ENCODE assay signal across 8 mouse cellular contexts in genomic region chr2:35622261-35623103, GRCm38 (mm10).
DNase-seq lines count a peak whose midpoint lies in the region; ATAC-seq and TF ChIP-seq lines count a peak whose summit lies in the region.

No protein-coding gene starts in this region.

- H3K36me3 ChIP-seq in embryonic facial prominence, embryonic 10.5 days (replicated peaks): peaks cover 25% of the 10 kb centered on the region
- peaks cover 4% of the 10 kb centered on the region; the same call in 1 of the 2 replicates for H3K36me3 ChIP-seq in intestine, embryonic 16.5 days (ENCODE audit: control insufficient read depth, insufficient read depth, low read length)
- H3K36me3 ChIP-seq in neural tube, embryonic 12.5 days: no peaks in the 10 kb centered on the region

- H3K4me2 ChIP-seq in intestine, embryonic 16.5 days (ENCODE audit: low read depth, low read length): peak overlapping the region; percentile 69
- peak overlapping the region; percentile 87 for H3K4me2 ChIP-seq in neural tube, embryonic 12.5 days (replicated peaks)

- WGBS in embryonic facial prominence, embryonic 10.5 days: 2% methylated on average over 20 of the region's 20 CpGs
- 3% methylated on average over 20 of the region's 20 CpGs for WGBS in intestine, embryonic 16.5 days
- WGBS in neural tube, embryonic 12.5 days: 3% methylated on average over 20 of the region's 20 CpGs

- H3K4me1 ChIP-seq in embryonic facial prominence, embryonic 10.5 days: peaks cover 98% of the 10 kb centered on the region
- peaks cover 87% of the 10 kb centered on the region for H3K4me1 ChIP-seq in intestine, embryonic 16.5 days (ENCODE audit: control insufficient read depth, insufficient read depth, low read length)
- H3K4me1 ChIP-seq in neural tube, embryonic 12.5 days: peaks cover 68% of the 10 kb centered on the region

- no peak for TF ChIP-seq CTCF in layer of hippocampus, adult 2 months (conservative IDR thresholded peaks at IDR 0.05)

- no peaks in the 10 kb centered on the region for H3K9me3 ChIP-seq in embryonic facial prominence, embryonic 10.5 days
- H3K9me3 ChIP-seq in intestine, embryonic 16.5 days (ENCODE audit: control insufficient read depth, low read length): no peaks in the 10 kb centered on the region
- H3K9me3 ChIP-seq in neural tube, embryonic 12.5 days: no peaks in the 10 kb centered on the region

- H3K27me3 ChIP-seq in embryonic facial prominence, embryonic 10.5 days (replicated peaks; ENCODE audit: low read depth, poor library complexity, severe bottlenecking): no peaks in the 10 kb centered on the region; the same call in 1 of the 2 replicates
- H3K27me3 ChIP-seq in intestine, embryonic 16.5 days (replicated peaks; ENCODE audit: control insufficient read depth, insufficient read depth, low read length): no peaks in the 10 kb centered on the region
- no peaks in the 10 kb centered on the region for H3K27me3 ChIP-seq in neural tube, embryonic 12.5 days (replicated peaks)

- ATAC-seq in intestine, embryonic 16.5 days: peak; percentile 9
- peak; percentile 2; the same call in 1 of the 2 replicates for ATAC-seq in neural tube, embryonic 12.5 days (ENCODE audit: low FRiP score, low read depth)

- H3K4me3 ChIP-seq in layer of hippocampus, adult 2 months: peak overlapping the region; percentile 57
- H3K4me3 ChIP-seq in embryonic facial prominence, embryonic 10.5 days: peak overlapping the region; percentile 81
- H3K4me3 ChIP-seq in intestine, embryonic 16.5 days (ENCODE audit: low read length): peak overlapping the region; percentile 77
- H3K4me3 ChIP-seq in neural tube, embryonic 12.5 days: peak overlapping the region; percentile 66

- H3K27ac ChIP-seq in layer of hippocampus, adult 2 months: peak overlapping the region; percentile 77
- peak overlapping the region; percentile 92 for H3K27ac ChIP-seq in embryonic facial prominence, embryonic 10.5 days (replicated peaks)
- peak overlapping the region; percentile 71 for H3K27ac ChIP-seq in intestine, embryonic 16.5 days (ENCODE audit: low read length)
- H3K27ac ChIP-seq in neural tube, embryonic 12.5 days: no peak overlapping the region

- no peak for DNase-seq in layer of hippocampus, adult 2 months (ENCODE audit: low spot score in 2 of 2)
- no peak for DNase-seq in layer of hippocampus, adult 9-11 months
- DNase-seq in embryonic facial prominence, embryonic 10.5 days (ENCODE audit: low spot score): peak; percentile 38
- no peak for DNase-seq in gastrocnemius, postnatal 10 days
- DNase-seq in right cerebral cortex, postnatal 4 days: no peak
- DNase-seq in left cerebral cortex, adult 8-10 months (ENCODE audit: low spot score in 2 of 2): no peak

- peak overlapping the region; percentile 84 for H3K9ac ChIP-seq in intestine, embryonic 16.5 days (ENCODE audit: low read depth, low read length)
- peak overlapping the region; percentile 86 for H3K9ac ChIP-seq in neural tube, embryonic 12.5 days
